Mouse (Mus musculus): ENCODE data around the gene Gm36210.

GRCm38 (mm10) chr7:4898851-4899648 is 7.3 kb downstream of the Gm36210 start:
- TF ChIP-seq CTCF (IDR thresholded peaks at IDR 0.05; ENCODE audit: low read depth) (no peak), EP300 (IDR thresholded peaks at IDR 0.05; ENCODE audit: low read depth) (no peak)

All from liver, embryonic 14.5 days (tissue).